Comparison of ENCODE assay signal across 10 mouse cellular contexts in the genomic region with DNA sequence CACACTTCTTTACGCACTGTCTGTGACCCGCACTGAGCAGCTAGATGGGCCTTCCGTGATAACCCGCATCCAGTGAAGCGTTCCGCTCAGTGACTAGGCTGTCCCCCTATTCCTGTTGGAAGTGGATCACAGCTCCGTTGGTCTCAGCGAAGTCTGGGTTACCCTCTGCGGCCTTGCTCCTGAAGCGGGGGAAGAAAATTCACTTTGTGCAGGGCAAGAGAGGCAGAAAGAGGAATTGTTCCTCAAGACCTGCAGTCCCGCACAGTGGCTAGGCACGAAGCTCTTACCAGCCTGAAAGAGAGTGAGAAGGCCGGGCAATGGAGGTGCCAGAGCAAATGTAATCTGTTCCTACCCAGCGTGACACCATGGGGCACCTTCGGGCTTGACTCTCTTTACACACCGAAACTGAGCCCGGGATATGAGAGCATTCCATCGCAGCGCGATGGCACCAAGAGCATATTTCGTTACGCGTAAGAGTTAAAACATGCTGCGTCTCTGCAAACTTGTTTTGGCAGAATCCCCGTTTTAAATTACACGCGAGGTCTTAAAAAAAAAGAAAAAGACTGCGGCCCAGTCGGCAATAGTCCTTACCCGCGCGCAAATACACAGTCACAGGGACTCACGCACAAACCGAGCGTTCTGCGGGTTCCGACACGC. TPM values are rescaled to one million over a fixed set of nuclear protein-coding genes. Genes with fewer than 3 reads are reported as not detected.
DNase-seq lines count a peak whose midpoint lies in the region; ATAC-seq and TF ChIP-seq lines count a peak whose summit lies in the region.
"Had no signal": no experiment of that assay in that cellular context is flagged by ENCODE, and none has a peak within 500 bp of the region (broad histone marks: within the 10 kb centered on the region; RNA-seq: fewer than 3 reads in every experiment).

No protein-coding gene starts in this region.

- H3K36me3 ChIP-seq in heart, postnatal 0 days (replicated peaks; ENCODE audit: control insufficient read depth, insufficient read depth, low read length), result no peaks in the 10 kb centered on the region
- no peaks in the 10 kb centered on the region for H3K36me3 ChIP-seq in forebrain, embryonic 10.5 days (replicated peaks)
- no peaks in the 10 kb centered on the region for H3K36me3 ChIP-seq in limb, embryonic 11.5 days (ENCODE audit: control insufficient read depth, insufficient read depth, low read length)
- H3K36me3 ChIP-seq in neural tube, embryonic 12.5 days, result no peaks in the 10 kb centered on the region

- intact Hi-C loops in heart, postnatal 25 days (cut with DNase I), result no loop called here

- 3% methylated on average over 38 of the region's 38 CpGs for WGBS in heart, postnatal 0 days
- 1% methylated on average over 38 of the region's 38 CpGs for WGBS in forebrain, embryonic 10.5 days
- 2% methylated on average over 38 of the region's 38 CpGs for WGBS in limb, embryonic 11.5 days
- 1% methylated on average over 38 of the region's 38 CpGs for WGBS in neural tube, embryonic 12.5 days

- no peak overlapping the region for H3K27ac ChIP-seq in heart, postnatal 0 days (ENCODE audit: low read depth)
- no peak overlapping the region for H3K27ac ChIP-seq in forebrain, embryonic 10.5 days
- no peak overlapping the region for H3K27ac ChIP-seq in limb, embryonic 11.5 days (replicated peaks; ENCODE audit: low read depth, low read length)
- H3K27ac ChIP-seq in neural tube, embryonic 12.5 days, result no peak overlapping the region

- ATAC-seq in heart, postnatal 0 days (ENCODE audit: insufficient read depth, low read depth), result no peak
- no peak for ATAC-seq in limb, embryonic 11.5 days (ENCODE audit: insufficient number of reproducible peaks, low FRiP score, low TSS enrichment, low read depth)
- ATAC-seq in neural tube, embryonic 12.5 days (ENCODE audit: low FRiP score, low read depth), result no peak

- no peak overlapping the region for H3K9ac ChIP-seq in heart, postnatal 0 days (replicated peaks; ENCODE audit: low read depth, low read length)
- no peak overlapping the region for H3K9ac ChIP-seq in limb, embryonic 11.5 days (ENCODE audit: low read length)
- no peak overlapping the region for H3K9ac ChIP-seq in neural tube, embryonic 12.5 days

- TF ChIP-seq CTCF in heart, postnatal 0 days (IDR thresholded peaks at IDR 0.05; ENCODE audit: low read depth), result no peak

- H3K4me1 ChIP-seq in heart, postnatal 0 days (ENCODE audit: control insufficient read depth, insufficient read depth), result peaks cover 6% of the 10 kb centered on the region; the same call in 1 of the 2 replicates
- H3K4me1 ChIP-seq in forebrain, embryonic 10.5 days, result peaks cover 34% of the 10 kb centered on the region
- H3K4me1 ChIP-seq in limb, embryonic 11.5 days (ENCODE audit: control insufficient read depth, insufficient read depth, low read length), result peaks cover 6% of the 10 kb centered on the region
- H3K4me1 ChIP-seq in neural tube, embryonic 12.5 days, result peaks cover 20% of the 10 kb centered on the region

- DNase-seq in heart, postnatal 0 days (ENCODE audit: low spot score), result no peak
- no peak for DNase-seq in heart, postnatal 25 days (ENCODE audit: low spot score)
- DNase-seq in forebrain, embryonic 10.5 days (ENCODE audit: extremely low spot score, low spot score), result peak; percentile 39
- DNase-seq in limb, embryonic 11.5 days (ENCODE audit: low spot score), result no peak
- no peak for DNase-seq in cerebellum, adult 11 months
- DNase-seq in right cerebral cortex, postnatal 36 days (ENCODE audit: low spot score in 2 of 2), result no peak
- no peak for DNase-seq in cerebellum, adult 9-10 months

- H3K4me3 ChIP-seq in heart, postnatal 0 days (ENCODE audit: low read depth, low read length), result peak overlapping the region; percentile 40
- peak overlapping the region; percentile 67 for H3K4me3 ChIP-seq in forebrain, embryonic 10.5 days
- peak overlapping the region; percentile 38 for H3K4me3 ChIP-seq in limb, embryonic 11.5 days (ENCODE audit: low read depth, low read length)
- peak overlapping the region; percentile 45 for H3K4me3 ChIP-seq in neural tube, embryonic 12.5 days

- H3K27me3 ChIP-seq in heart, postnatal 0 days (ENCODE audit: control insufficient read depth, insufficient read depth, low read length), result peaks cover 100% of the 10 kb centered on the region
- H3K27me3 ChIP-seq in forebrain, embryonic 10.5 days (ENCODE audit: poor library complexity, severe bottlenecking), result peaks cover 100% of the 10 kb centered on the region
- peaks cover 100% of the 10 kb centered on the region for H3K27me3 ChIP-seq in limb, embryonic 11.5 days (ENCODE audit: control insufficient read depth, insufficient read depth, low read length)
- peaks cover 100% of the 10 kb centered on the region for H3K27me3 ChIP-seq in neural tube, embryonic 12.5 days (replicated peaks)

- TF ChIP-seq EP300 in heart, postnatal 0 days (IDR thresholded peaks at IDR 0.05; ENCODE audit: low read depth), result no peak

- H3K4me2 ChIP-seq in heart, postnatal 0 days (ENCODE audit: low read depth, low read length), result peak overlapping the region; percentile 50; the same call in 1 of the 2 replicates
- H3K4me2 ChIP-seq in limb, embryonic 11.5 days (ENCODE audit: low read depth, severe bottlenecking), result peak overlapping the region; percentile 73
- peak overlapping the region; percentile 73 for H3K4me2 ChIP-seq in neural tube, embryonic 12.5 days (replicated peaks)

- H3K9me3 ChIP-seq in heart, postnatal 0 days (replicated peaks; ENCODE audit: control insufficient read depth, low read length), result peaks cover 8% of the 10 kb centered on the region; the same call in 1 of the 2 replicates
- H3K9me3 ChIP-seq in forebrain, embryonic 10.5 days, result no peaks in the 10 kb centered on the region
- H3K9me3 ChIP-seq in limb, embryonic 11.5 days (ENCODE audit: control insufficient read depth, low read length), result no peaks in the 10 kb centered on the region
- no peaks in the 10 kb centered on the region for H3K9me3 ChIP-seq in neural tube, embryonic 12.5 days

RNA-seq across cellular contexts. Expression of a gene that starts 0.9 kb away (rescaled TPM):
- not detected in 2 replicates for total RNA-seq in heart, postnatal 0 days (2014; rRNA removed; ENCODE audit: low replicate concordance)
- not detected in 2 replicates for polyA plus RNA-seq in heart, postnatal 0 days (2015; fragmentation: Nextera tagmentation; extraction: Ambion mirVana)
- not detected for total RNA-seq in heart, postnatal 25 days (2021)
- 0.38 and 0.69 TPM in 2 replicates for polyA plus RNA-seq in forebrain, embryonic 10.5 days (2016; fragmentation: Nextera tagmentation; extraction: Ambion mirVana)
- polyA plus RNA-seq in limb, embryonic 11.5 days (2014; fragmentation: Nextera tagmentation; extraction: Ambion mirVana), result 0.13 and 0.28 TPM in 2 replicates
- 10.0 and 18.2 TPM in 2 replicates for polyA plus RNA-seq in neural tube, embryonic 12.5 days (2016; fragmentation: Nextera tagmentation; extraction: Ambion mirVana)
- total RNA-seq: CH12.LX; layer of hippocampus, postnatal 14 days had no signal
